Mouse (Mus musculus) liver, adult 2 months (tissue): ENCODE measurements around the gene Dnah7b. TPM values are rescaled to one million over a fixed set of nuclear protein-coding genes. Genes with fewer than 3 reads are reported as not detected.
"Not testable (repeated sequence)": the region's sequence is repeated elsewhere in the genome, so short reads cannot be mapped to it uniquely, and the experiment has no call there.

ENCODE experiments used
- DNase-seq: peaks from one replicate; pipeline ENCODE4 v3.0.0-alpha.2; 2011; ENCODE audit warnings: low read depth, low spot score; ENCODE audit errors: extremely low read depth
- H3K27ac ChIP-seq: fragments of 200-500 bp; replicated peaks from 2 replicates; pipeline ENCODE4 v1.5.1; 2012; ENCODE audit warnings: low read depth, mild to moderate bottlenecking, control low read depth, inconsistent platforms, low read length; ENCODE audit not compliant: insufficient read depth
- H3K27me3 ChIP-seq: fragments of 200-500 bp; 2 replicates; pipeline ENCODE4 v1.6.1; 2012; ENCODE audit warnings: mild to moderate bottlenecking, moderate library complexity, low read length, inconsistent platforms; ENCODE audit not compliant: control insufficient read depth, insufficient read depth
- H3K36me3 ChIP-seq: fragments of 200-500 bp; 2 replicates; pipeline ENCODE4 v1.6.1; 2012; ENCODE audit warnings: low read length, inconsistent platforms; ENCODE audit not compliant: control insufficient read depth, insufficient read depth
- H3K4me1 ChIP-seq: fragments of 200-500 bp; 2 replicates; pipeline ENCODE4 v1.6.1; 2011; ENCODE audit warnings: low read length; ENCODE audit not compliant: control insufficient read depth, insufficient read depth
- H3K4me3 ChIP-seq: fragments of 200-500 bp; 2 replicates; pipeline ENCODE4 v1.5.1; 2011; ENCODE audit warnings: low read depth, mild to moderate bottlenecking, control low read depth, low read length, moderate library complexity; ENCODE audit not compliant: insufficient read depth
- H3K79me2 ChIP-seq: fragments of 200-500 bp; 2 replicates; pipeline ENCODE4 v1.6.1; 2012; ENCODE audit warnings: inconsistent platforms, mild to moderate bottlenecking, low read length, moderate library complexity; ENCODE audit not compliant: control insufficient read depth, insufficient read depth
- H3K9ac ChIP-seq: fragments of 200-500 bp; 2 replicates; pipeline ENCODE4 v1.6.1; 2012; ENCODE audit warnings: low read depth, mild to moderate bottlenecking, control low read depth, inconsistent platforms, low read length
- CTCF ChIP-seq: fragments of 200-500 bp; IDR thresholded peaks from 2 replicates; pipeline ENCODE4 v1.5.1; 2011; ENCODE audit warnings: low read depth, low read length, control low read depth
- POLR2A ChIP-seq: fragments of 200-500 bp; IDR thresholded peaks from 2 replicates; pipeline ENCODE4 v1.6.1; 2011; ENCODE audit warnings: low read length, control low read depth; ENCODE audit not compliant: insufficient read depth; ENCODE audit errors: extremely low read depth
- WGBS: fragments of 180-500 bp; shearing (Covaris S2); methylation state at CpG from one replicate; pipeline ENCODE4 v1.1.7; 2018; 5-methylcytosine and 5-hydroxymethylcytosine counted together
- polyA plus RNA-seq: library from polyadenylated mRNA; depleted of rRNA; stranded (reverse); fragments of >200 nt; gene quantifications from 2 replicates; pipeline ENCODE4 v1.2.3, GENCODE M21; 2012
- total RNA-seq: library from RNA; depleted of rRNA; stranded (reverse); fragments of >200 nt; gene quantifications from 2 replicates; pipeline ENCODE4 v1.2.3, GENCODE M21; 2014

Gene Dnah7b
- total and polyA plus RNA-seq, 2 experiments, result 0.10 to 0.18 TPM

- Histone ChIP-seq H3K36me3 (no peaks in the 10 kb centered on the region), H3K27me3 (no peaks in the 10 kb centered on the region), H3K79me2 (no peaks in the 10 kb centered on the region), H3K9ac (no peak overlapping the region), H3K27ac (no peak overlapping the region), H3K4me3 (no peak overlapping the region), H3K4me1 (no peaks in the 10 kb centered on the region)
- 78% methylated on average over 10 of the region's 12 CpGs for WGBS
- DNase-seq, result no peak
- TF ChIP-seq CTCF, result no peak
- no peak for TF ChIP-seq POLR2A
Measured at GRCm38 (mm10) chr1:46271927-46272326, 205.8 kb downstream of the Dnah7b start.

- not testable (repeated sequence) for H3K27me3 ChIP-seq
Measured at GRCm38 (mm10) chr1:46278057-46278910, 212.2 kb downstream of the Dnah7b start.

GRCm38 (mm10) chr1:46278911-46279565 is 212.9 kb downstream of the Dnah7b start:
- H3K4me3 ChIP-seq, result not testable (repeated sequence)

More at GRCm38 (mm10) chr1:46278057-46278910, 212.2 kb downstream of the Dnah7b start:
- WGBS, result 74% methylated on average over 2 of the region's 2 CpGs
- not testable (repeated sequence) for H3K79me2 ChIP-seq, H3K27ac ChIP-seq, H3K4me3 ChIP-seq, DNase-seq, H3K4me1 ChIP-seq, H3K9ac ChIP-seq, H3K36me3 ChIP-seq

GRCm38 (mm10) chr1:46294451-46294850 is 228.3 kb downstream of the Dnah7b start:
- H3K79me2 ChIP-seq, H3K4me1 ChIP-seq, H3K27ac ChIP-seq, H3K4me3 ChIP-seq, H3K36me3 ChIP-seq, DNase-seq, H3K9ac ChIP-seq, H3K27me3 ChIP-seq: not testable (repeated sequence)
- WGBS, result 89% methylated on average over 2 of the region's 2 CpGs

More at GRCm38 (mm10) chr1:46278911-46279565, 212.9 kb downstream of the Dnah7b start:
- not testable (repeated sequence) for H3K27me3 ChIP-seq, H3K36me3 ChIP-seq, H3K79me2 ChIP-seq, DNase-seq, H3K9ac ChIP-seq, H3K4me1 ChIP-seq, H3K27ac ChIP-seq
- 73% methylated on average over 1 of the region's 1 CpGs for WGBS

- not testable (repeated sequence) for H3K4me3 ChIP-seq, H3K27me3 ChIP-seq, DNase-seq, H3K27ac ChIP-seq, H3K36me3 ChIP-seq, H3K4me1 ChIP-seq, H3K79me2 ChIP-seq, H3K9ac ChIP-seq
Measured at GRCm38 (mm10) chr1:46325942-46326341, 259.8 kb downstream of the Dnah7b start.

- WGBS, result 64% methylated on average over 3 of the region's 3 CpGs
- H3K36me3 ChIP-seq, H3K27me3 ChIP-seq, H3K27ac ChIP-seq, H3K79me2 ChIP-seq, H3K4me1 ChIP-seq, H3K9ac ChIP-seq, H3K4me3 ChIP-seq: not testable (repeated sequence)
- peak; percentile 58 for DNase-seq
Measured at GRCm38 (mm10) chr1:46345301-46345700, 279.2 kb downstream of the Dnah7b start.

- H3K27me3 ChIP-seq, DNase-seq, H3K79me2 ChIP-seq, H3K9ac ChIP-seq, H3K4me3 ChIP-seq, H3K4me1 ChIP-seq, H3K36me3 ChIP-seq, H3K27ac ChIP-seq: not testable (repeated sequence)
- WGBS, result 90% methylated on average over 3 of the region's 3 CpGs
Measured at GRCm38 (mm10) chr1:46380641-46381040, 314.5 kb downstream of the Dnah7b start.

GRCm38 (mm10) chr1:46394681-46395297 is 328.7 kb downstream of the Dnah7b start:
- H3K27me3 ChIP-seq, H3K4me1 ChIP-seq, DNase-seq, H3K36me3 ChIP-seq, H3K79me2 ChIP-seq, H3K4me3 ChIP-seq, H3K9ac ChIP-seq, H3K27ac ChIP-seq: not testable (repeated sequence)
- 75% methylated on average over 3 of the region's 4 CpGs for WGBS
